Mouse (Mus musculus) heart, embryonic 14.5 days (tissue): Measurements from ENCODE around the gene Fbxo8. TPM values are rescaled to one million over a fixed set of nuclear protein-coding genes. Genes with fewer than 3 reads are reported as not detected.
A peak's percentile ranks its signal among the peaks of the same experiment; 100 is the strongest.

Experiments
- ATAC-seq: fragments of 200-750 bp; cut with Nextera tagmentation; 2 replicates; pipeline ENCODE4 v1.8.0; 2017; ENCODE audit warnings: low read depth, moderate TSS enrichment; ENCODE audit not compliant: insufficient number of reproducible peaks, insufficient read depth, low FRiP score
- H3K27ac ChIP-seq, 2 experiments: fragments of 200-500 bp in 1 of 2; fragments of 300-500 bp in 1 of 2; sonication (generic) in 1 of 2; replicated peaks in 1 of 2; 2 replicates each; pipeline ENCODE4 v1.5.1; 2012 to 2014; ENCODE audit warnings: low read depth in 2 of 2, low read length in 2 of 2, control low read depth in 1 of 2, mild to moderate bottlenecking in 1 of 2, mixed read lengths in 1 of 2; ENCODE audit not compliant: control insufficient read depth in 1 of 2, insufficient read depth in 1 of 2
- H3K27me3 ChIP-seq: fragments of 300-500 bp; sonication (generic); 2 replicates; pipeline ENCODE4 v1.6.1; 2014; ENCODE audit warnings: mild to moderate bottlenecking, low read length, control low read depth; ENCODE audit not compliant: control insufficient read depth, insufficient read depth
- H3K36me3 ChIP-seq: fragments of 300-500 bp; sonication (generic); 2 replicates; pipeline ENCODE4 v1.6.1; 2014; ENCODE audit warnings: mild to moderate bottlenecking, control low read depth, low read length, mixed read lengths; ENCODE audit not compliant: control insufficient read depth, insufficient read depth
- H3K4me1 ChIP-seq, 2 experiments: fragments of 200-500 bp in 1 of 2; fragments of 300-500 bp in 1 of 2; sonication (generic) in 1 of 2; 2 replicates each; pipeline ENCODE4 v1.6.1; 2012 to 2014; ENCODE audit warnings: low read length in 2 of 2, control low read depth in 1 of 2, mixed read lengths in 1 of 2; ENCODE audit not compliant: control insufficient read depth in 2 of 2, insufficient read depth in 2 of 2
- H3K4me2 ChIP-seq: fragments of 300-500 bp; sonication (generic); 2 replicates; pipeline ENCODE4 v1.6.1; 2014; ENCODE audit warnings: mild to moderate bottlenecking, low read length
- H3K4me3 ChIP-seq, 2 experiments: fragments of 200-500 bp in 1 of 2; fragments of 300-500 bp in 1 of 2; sonication (generic) in 1 of 2; 2 replicates each; pipeline ENCODE4 v1.5.1; 2012 to 2014; ENCODE audit warnings: low read length in 2 of 2, mild to moderate bottlenecking in 2 of 2, control low read depth in 1 of 2, low read depth in 1 of 2, moderate library complexity in 1 of 2; ENCODE audit not compliant: control insufficient read depth in 1 of 2, insufficient read depth in 1 of 2
- H3K9ac ChIP-seq: fragments of 300-500 bp; sonication (generic); 2 replicates; pipeline ENCODE4 v1.6.1; 2014; ENCODE audit warnings: mild to moderate bottlenecking, low read length
- H3K9me3 ChIP-seq: fragments of 300-500 bp; sonication (generic); 2 replicates; pipeline ENCODE4 v1.6.1; 2016; ENCODE audit warnings: low read length, control low read depth; ENCODE audit not compliant: control insufficient read depth
- WGBS: fragments of 180-500 bp; shearing (Covaris S2); extraction: QIAGEN DNeasy Blood & Tissue Kit; methylation state at CpG from one replicate; pipeline ENCODE4 v1.1.7; 2014; 5-methylcytosine and 5-hydroxymethylcytosine counted together
- polyA plus RNA-seq: library from polyadenylated mRNA; unstranded; fragments of >200 nt; fragmentation: Nextera tagmentation; extraction: Ambion mirVana; gene quantifications from 2 replicates; pipeline ENCODE4 v1.2.1, GENCODE M21; 2014

Fbxo8 gene
- polyA plus RNA-seq, 1 experiment from 2014 or later, result 53.6 TPM

- H3K4me3 ChIP-seq, result no peak overlapping the region
- H3K27me3 ChIP-seq, result no peaks in the 10 kb centered on the region
- H3K27ac ChIP-seq, result no peak overlapping the region
- H3K4me2 ChIP-seq, result 0 out of 2 replicates have a peak overlapping the region, but pooled peaks have one; percentile 12
- 27% methylated on average over 6 of the region's 6 CpGs for WGBS
- no peak overlapping the region for H3K9ac ChIP-seq
- peaks cover 3% of the 10 kb centered on the region in 2 experiments; a peak in 2 of 4 replicates for H3K4me1 ChIP-seq
- H3K9me3 ChIP-seq, result no peaks in the 10 kb centered on the region
- no peaks in the 10 kb centered on the region for H3K36me3 ChIP-seq
- ATAC-seq, result no peak
Measured at GRCm38 (mm10) chr8:56611736-56612135, 60.8 kb downstream of the Fbxo8 start.

- Histone ChIP-seq H3K36me3 (no peaks in the 10 kb centered on the region), H3K27ac (no peak overlapping the region)
- 95% methylated on average over 1 of the region's 1 CpGs for WGBS
Measured at GRCm38 (mm10) chr8:56614235-56614634, 63.3 kb downstream of the Fbxo8 start.

GRCm38 (mm10) chr8:56615005-56615404, 64.1 kb downstream of the Fbxo8 start:
- Histone ChIP-seq H3K4me1 (peaks cover 12 to 15% of the 10 kb centered on the region in 2 experiments), H3K4me3 (no peak overlapping the region), H3K36me3 (no peaks in the 10 kb centered on the region), H3K27ac (no peak overlapping the region), H3K27me3 (peaks cover under 1% of the 10 kb centered on the region; the same call in 1 of the 2 replicates), H3K9me3 (no peaks in the 10 kb centered on the region), H3K9ac (no peak overlapping the region), H3K4me2 (no peak overlapping the region)
- ATAC-seq, result no peak
- WGBS, result 18% methylated on average over 5 of the region's 5 CpGs

More at GRCm38 (mm10) chr8:56614235-56614634, 63.3 kb downstream of the Fbxo8 start:
- peaks cover 7 to 8% of the 10 kb centered on the region in 2 experiments; a peak in 3 of 4 replicates for H3K4me1 ChIP-seq
- no peaks in the 10 kb centered on the region for H3K27me3 ChIP-seq
- ATAC-seq, result no peak
- H3K4me2 ChIP-seq, result no peak overlapping the region
- H3K4me3 ChIP-seq, result no peak overlapping the region
- H3K9ac ChIP-seq, result no peak overlapping the region
- no peaks in the 10 kb centered on the region for H3K9me3 ChIP-seq

GRCm38 (mm10) chr8:56616260-56616659, 65.4 kb downstream of the Fbxo8 start:
- Histone ChIP-seq H3K36me3 (no peaks in the 10 kb centered on the region), H3K4me1 (peaks cover 17 to 26% of the 10 kb centered on the region in 2 experiments), H3K27ac (no peak overlapping the region), H3K27me3 (peaks cover 4% of the 10 kb centered on the region; the same call in 1 of the 2 replicates), H3K9ac (no peak overlapping the region), H3K4me2 (no peak overlapping the region), H3K9me3 (no peaks in the 10 kb centered on the region), H3K4me3 (no peak overlapping the region)
- no peak for ATAC-seq
- WGBS, result 48% methylated on average over 7 of the region's 7 CpGs

- H3K4me3 ChIP-seq, result no peak overlapping the region
- H3K9me3 ChIP-seq, result no peaks in the 10 kb centered on the region
- H3K27ac ChIP-seq, result no peak overlapping the region
- H3K4me2 ChIP-seq, result no peak overlapping the region
- H3K9ac ChIP-seq, result no peak overlapping the region
- H3K36me3 ChIP-seq, result no peaks in the 10 kb centered on the region
- H3K4me1 ChIP-seq, result peaks cover 15 to 26% of the 10 kb centered on the region in 2 experiments
- ATAC-seq, result no peak
- 94% methylated on average over 6 of the region's 6 CpGs for WGBS
- peaks cover 4% of the 10 kb centered on the region; the same call in 1 of the 2 replicates for H3K27me3 ChIP-seq
Measured at GRCm38 (mm10) chr8:56617271-56617670, 66.4 kb downstream of the Fbxo8 start.

- Histone ChIP-seq H3K27me3 (peaks cover 4% of the 10 kb centered on the region; the same call in 1 of the 2 replicates), H3K4me3 (no peak overlapping the region), H3K4me2 (peak overlapping the region; percentile 66), H3K36me3 (no peaks in the 10 kb centered on the region), H3K9me3 (no peaks in the 10 kb centered on the region), H3K4me1 (peaks cover 27 to 40% of the 10 kb centered on the region in 2 experiments), H3K9ac (no peak overlapping the region), H3K27ac (no peak overlapping the region)
- 3% methylated on average over 4 of the region's 4 CpGs for WGBS
- no peak for ATAC-seq
Measured at GRCm38 (mm10) chr8:56619056-56619455, 68.2 kb downstream of the Fbxo8 start.

- peak overlapping the region; percentile 66 for H3K4me2 ChIP-seq
Measured at GRCm38 (mm10) chr8:56619571-56619970, 68.7 kb downstream of the Fbxo8 start.

GRCm38 (mm10) chr8:56620691-56621090, 69.8 kb downstream of the Fbxo8 start:
- Histone ChIP-seq H3K9me3 (no peaks in the 10 kb centered on the region), H3K27me3 (peaks cover 4% of the 10 kb centered on the region; the same call in 1 of the 2 replicates), H3K4me1 (peaks cover 27 to 40% of the 10 kb centered on the region in 2 experiments), H3K9ac (peak overlapping the region; percentile 14), H3K4me2 (peak overlapping the region; percentile 66), H3K36me3 (no peaks in the 10 kb centered on the region), H3K27ac (no peak overlapping the region), H3K4me3 (peak overlapping the region; percentile 17 to 27)
- no peak for ATAC-seq
- 5% methylated on average over 10 of the region's 10 CpGs for WGBS

More at GRCm38 (mm10) chr8:56619571-56619970, 68.7 kb downstream of the Fbxo8 start:
- no peak overlapping the region; a peak in 1 of 4 replicates for H3K27ac ChIP-seq
- peaks cover 4% of the 10 kb centered on the region; the same call in 1 of the 2 replicates for H3K27me3 ChIP-seq
- no peaks in the 10 kb centered on the region for H3K36me3 ChIP-seq
- H3K9me3 ChIP-seq, result no peaks in the 10 kb centered on the region
- 0 out of 4 replicates have a peak overlapping the region, but pooled peaks of 1 of the 2 experiments have one; percentile 1 for H3K4me3 ChIP-seq
- WGBS, result 15% methylated on average over 9 of the region's 9 CpGs
- no peak for ATAC-seq
- no peak overlapping the region; the same call in 1 of the 2 replicates for H3K9ac ChIP-seq
- peaks cover 27 to 40% of the 10 kb centered on the region in 2 experiments for H3K4me1 ChIP-seq
